Mouse (Mus musculus): ENCODE results near the gene Gng12. TPM values are rescaled to one million over a fixed set of nuclear protein-coding genes. Genes with fewer than 3 reads are reported as not detected.

Gng12 gene
- total and polyA plus RNA-seq, 3 experiments: 15.5 to 35.6 (median 34.4) TPM

GRCm38 (mm10) chr6:67049695-67050038 is 153.5 kb downstream of the Gng12 start:
- no peak overlapping the region for H3K27ac ChIP-seq
- H3K4me1 ChIP-seq (ENCODE audit: control insufficient read depth, insufficient read depth, low read length): no peaks in the 10 kb centered on the region
- intact Hi-C loops (cut with DNase I): no loop called here
- no peak for DNase-seq
- 76% methylated on average over 2 of the region's 2 CpGs for WGBS
- H3K9ac ChIP-seq (ENCODE audit: low read depth, low read length): no peak overlapping the region
- no peaks in the 10 kb centered on the region for H3K27me3 ChIP-seq (ENCODE audit: control insufficient read depth, insufficient read depth, low read length)
- no peak overlapping the region for H3K4me3 ChIP-seq
- TF ChIP-seq EP300 (IDR thresholded peaks at IDR 0.05; ENCODE audit: insufficient read depth, low read depth, low read length): no peak
- TF ChIP-seq CTCF (IDR thresholded peaks at IDR 0.05): no peak
- TF ChIP-seq POLR2A (IDR thresholded peaks at IDR 0.05; ENCODE audit: insufficient read depth, low read depth, low read length): no peak
- H3K79me2 ChIP-seq (replicated peaks; ENCODE audit: control insufficient read depth, insufficient read depth, low read length): no peaks in the 10 kb centered on the region
- no peaks in the 10 kb centered on the region for H3K36me3 ChIP-seq (ENCODE audit: control insufficient read depth, insufficient read depth, low read length)

GRCm38 (mm10) chr6:67050063-67050462 is 153.9 kb downstream of the Gng12 start:
- Histone ChIP-seq H3K36me3 (ENCODE audit: control insufficient read depth, insufficient read depth, low read length) (no peaks in the 10 kb centered on the region), H3K27me3 (ENCODE audit: control insufficient read depth, insufficient read depth, low read length) (no peaks in the 10 kb centered on the region), H3K27ac (no peak overlapping the region), H3K4me3 (no peak overlapping the region), H3K9ac (ENCODE audit: low read depth, low read length) (no peak overlapping the region), H3K4me1 (ENCODE audit: control insufficient read depth, insufficient read depth, low read length) (no peaks in the 10 kb centered on the region), H3K79me2 (replicated peaks; ENCODE audit: control insufficient read depth, insufficient read depth, low read length) (no peaks in the 10 kb centered on the region)
- no peak for DNase-seq
- intact Hi-C loops (cut with DNase I): no loop called here
- WGBS: 61% methylated on average over 1 of the region's 1 CpGs
- TF ChIP-seq EP300 (IDR thresholded peaks at IDR 0.05; ENCODE audit: insufficient read depth, low read depth, low read length) (no peak), CTCF (IDR thresholded peaks at IDR 0.05) (no peak), POLR2A (IDR thresholded peaks at IDR 0.05; ENCODE audit: insufficient read depth, low read depth, low read length) (no peak)

- Histone ChIP-seq H3K9ac (ENCODE audit: low read depth, low read length) (no peak overlapping the region), H3K36me3 (ENCODE audit: control insufficient read depth, insufficient read depth, low read length) (no peaks in the 10 kb centered on the region; the same call in 1 of the 2 replicates), H3K4me1 (ENCODE audit: control insufficient read depth, insufficient read depth, low read length) (peaks cover 4% of the 10 kb centered on the region), H3K27ac (no peak overlapping the region), H3K79me2 (replicated peaks; ENCODE audit: control insufficient read depth, insufficient read depth, low read length) (no peaks in the 10 kb centered on the region), H3K4me3 (no peak overlapping the region), H3K27me3 (ENCODE audit: control insufficient read depth, insufficient read depth, low read length) (no peaks in the 10 kb centered on the region)
- intact Hi-C loops (cut with DNase I): no loop called here
- 59% methylated on average over 15 of the region's 15 CpGs for WGBS
- DNase-seq: no peak
- TF ChIP-seq EP300 (IDR thresholded peaks at IDR 0.05; ENCODE audit: insufficient read depth, low read depth, low read length) (no peak), POLR2A (IDR thresholded peaks at IDR 0.05; ENCODE audit: insufficient read depth, low read depth, low read length) (no peak), CTCF (IDR thresholded peaks at IDR 0.05) (no peak)
These were observed 160.1 kb downstream of the Gng12 start for GRCm38 (mm10) chr6:67056108-67056888.

- Histone ChIP-seq H3K36me3 (ENCODE audit: control insufficient read depth, insufficient read depth, low read length) (no peaks in the 10 kb centered on the region; the same call in 1 of the 2 replicates), H3K27me3 (ENCODE audit: control insufficient read depth, insufficient read depth, low read length) (no peaks in the 10 kb centered on the region), H3K4me3 (no peak overlapping the region), H3K27ac (no peak overlapping the region), H3K9ac (ENCODE audit: low read depth, low read length) (no peak overlapping the region), H3K4me1 (ENCODE audit: control insufficient read depth, insufficient read depth, low read length) (peaks cover 4% of the 10 kb centered on the region), H3K79me2 (replicated peaks; ENCODE audit: control insufficient read depth, insufficient read depth, low read length) (no peaks in the 10 kb centered on the region)
- intact Hi-C loops (cut with DNase I): no loop called here
- TF ChIP-seq CTCF (IDR thresholded peaks at IDR 0.05) (no peak), POLR2A (IDR thresholded peaks at IDR 0.05; ENCODE audit: insufficient read depth, low read depth, low read length) (no peak), EP300 (IDR thresholded peaks at IDR 0.05; ENCODE audit: insufficient read depth, low read depth, low read length) (no peak)
- 19% methylated on average over 3 of the region's 3 CpGs for whole genome bisulfite sequencing
- no peak for DNase-seq
These were observed 160.8 kb downstream of the Gng12 start for GRCm38 (mm10) chr6:67056889-67057564.

- H3K9ac ChIP-seq (ENCODE audit: low read depth, low read length): no peak overlapping the region
- H3K79me2 ChIP-seq (replicated peaks; ENCODE audit: control insufficient read depth, insufficient read depth, low read length): no peaks in the 10 kb centered on the region
- H3K27ac ChIP-seq: no peak overlapping the region
- no peaks in the 10 kb centered on the region; the same call in 1 of the 2 replicates for H3K36me3 ChIP-seq (ENCODE audit: control insufficient read depth, insufficient read depth, low read length)
- intact Hi-C loops (cut with DNase I): no loop called here
- WGBS: 71% methylated on average over 5 of the region's 5 CpGs
- H3K27me3 ChIP-seq (ENCODE audit: control insufficient read depth, insufficient read depth, low read length): no peaks in the 10 kb centered on the region
- H3K4me3 ChIP-seq: no peak overlapping the region
- peaks cover 4% of the 10 kb centered on the region for H3K4me1 ChIP-seq (ENCODE audit: control insufficient read depth, insufficient read depth, low read length)
- TF ChIP-seq POLR2A (IDR thresholded peaks at IDR 0.05; ENCODE audit: insufficient read depth, low read depth, low read length): no peak
- TF ChIP-seq EP300 (IDR thresholded peaks at IDR 0.05; ENCODE audit: insufficient read depth, low read depth, low read length): no peak
- no peak for TF ChIP-seq CTCF (IDR thresholded peaks at IDR 0.05)
- DNase-seq: no peak
These were observed 161.4 kb downstream of the Gng12 start for GRCm38 (mm10) chr6:67057574-67057973.

Data from heart, adult 2 months (tissue).